In genomic region chr1:85686666-85687065, GRCm38 (mm10) we compare ENCODE assay signal across 24 mouse cellular contexts. TPM values are rescaled to one million over a fixed set of nuclear protein-coding genes. Genes with fewer than 3 reads are reported as not detected.
DNase-seq lines count a peak whose midpoint lies in the region; ATAC-seq and TF ChIP-seq lines count a peak whose summit lies in the region.
"Had no signal": no experiment of that assay in that cellular context is flagged by ENCODE, and none has a peak within 500 bp of the region (broad histone marks: within the 10 kb centered on the region; RNA-seq: fewer than 3 reads in every experiment).

No protein-coding gene starts in this region.

- no peak for TF ChIP-seq POLR2A in thymus, adult 2 months (IDR thresholded peaks at IDR 0.05; ENCODE audit: control insufficient read depth, extremely low read depth, insufficient read depth, low read length, poor library complexity)

- H3K9ac ChIP-seq in midbrain, embryonic 13.5 days (replicated peaks): no peak overlapping the region
- no peak overlapping the region for H3K9ac ChIP-seq in hindbrain, embryonic 11.5 days (ENCODE audit: low read depth, low read length)
- H3K9ac ChIP-seq: forebrain, embryonic 15.5 days; heart, embryonic 15.5 days; kidney, embryonic 15.5 days; limb, embryonic 15.5 days had no signal

- H3K4me1 ChIP-seq in thymus, adult 2 months (replicated peaks; ENCODE audit: control insufficient read depth, insufficient read depth, low read length): peaks cover 18% of the 10 kb centered on the region
- no peaks in the 10 kb centered on the region for H3K4me1 ChIP-seq in midbrain, embryonic 13.5 days (replicated peaks)
- no peaks in the 10 kb centered on the region for H3K4me1 ChIP-seq in hindbrain, embryonic 11.5 days (replicated peaks; ENCODE audit: control insufficient read depth, insufficient read depth, low read length)
- H3K4me1 ChIP-seq: forebrain, embryonic 15.5 days; hindbrain, embryonic 10.5 days; limb, embryonic 15.5 days; midbrain, embryonic 10.5 days had no signal

- H3K4me3 ChIP-seq in thymus, adult 2 months (ENCODE audit: control insufficient read depth, insufficient read depth, low read length): no peak overlapping the region
- no peak overlapping the region for H3K4me3 ChIP-seq in midbrain, embryonic 13.5 days (replicated peaks)
- H3K4me3 ChIP-seq in hindbrain, embryonic 11.5 days (ENCODE audit: low read depth, low read length): no peak overlapping the region
- H3K4me3 ChIP-seq: embryonic facial prominence, embryonic 10.5 days; forebrain, embryonic 15.5 days; heart, embryonic 15.5 days; hindbrain, embryonic 10.5 days; kidney, embryonic 15.5 days; left cerebral cortex, adult 2 months; limb, embryonic 15.5 days; midbrain, embryonic 10.5 days had no signal

- H3K36me3 ChIP-seq in thymus, adult 2 months (ENCODE audit: control insufficient read depth, insufficient read depth, low read length): peaks cover 29% of the 10 kb centered on the region; the same call in 1 of the 2 replicates
- no peaks in the 10 kb centered on the region for H3K36me3 ChIP-seq in midbrain, embryonic 13.5 days
- no peaks in the 10 kb centered on the region for H3K36me3 ChIP-seq in hindbrain, embryonic 11.5 days (ENCODE audit: control insufficient read depth, insufficient read depth, low read length)
- H3K36me3 ChIP-seq: embryonic facial prominence, embryonic 10.5 days; forebrain, embryonic 15.5 days; G1E; heart, embryonic 15.5 days; hindbrain, embryonic 10.5 days; kidney, embryonic 15.5 days; limb, embryonic 15.5 days; midbrain, embryonic 10.5 days had no signal

- H3K4me2 ChIP-seq in midbrain, embryonic 13.5 days (replicated peaks): no peak overlapping the region
- no peak overlapping the region for H3K4me2 ChIP-seq in hindbrain, embryonic 11.5 days (replicated peaks; ENCODE audit: low read depth, low read length)
- H3K4me2 ChIP-seq: forebrain, embryonic 15.5 days; heart, embryonic 15.5 days; kidney, embryonic 15.5 days; limb, embryonic 15.5 days had no signal

- no peak for TF ChIP-seq CTCF in thymus, adult 2 months (IDR thresholded peaks at IDR 0.05; ENCODE audit: borderline replicate concordance, control insufficient read depth, extremely low read depth, insufficient read depth, low read length, poor library complexity)

- H3K27ac ChIP-seq in thymus, adult 2 months (ENCODE audit: control insufficient read depth, insufficient read depth, low read length): peak overlapping the region; percentile 98
- no peak overlapping the region for H3K27ac ChIP-seq in midbrain, embryonic 13.5 days
- no peak overlapping the region for H3K27ac ChIP-seq in hindbrain, embryonic 11.5 days (ENCODE audit: low read depth, low read length)
- H3K27ac ChIP-seq: embryonic facial prominence, embryonic 10.5 days; forebrain, embryonic 15.5 days; heart, embryonic 15.5 days; hindbrain, embryonic 10.5 days; hindbrain, postnatal 0 days; kidney, embryonic 15.5 days; left cerebral cortex, adult 2 months; limb, embryonic 15.5 days; midbrain, embryonic 10.5 days had no signal

- peak; percentile 15 for DNase-seq in A20 (ENCODE audit: low read depth, low spot score)
- DNase-seq in CD4-positive helper T cell, adult 2 months (ENCODE audit: low read depth, low spot score): peak; percentile 67
- DNase-seq in induced T-regulatory cell, adult 2 months (ENCODE audit: low read depth): peak; percentile 81
- peak; percentile 33 for DNase-seq in thymus, adult 2 months
- DNase-seq in hindbrain, embryonic 11.5 days (ENCODE audit: low spot score): no peak
- DNase-seq: adrenal gland, postnatal 25 days; cerebellum, adult 11 months; cerebellum, postnatal 10 days; gastrocnemius, postnatal 10 days; kidney, adult 11 months; left cerebral cortex, postnatal 4 days had no signal

- H3K9me3 ChIP-seq in midbrain, embryonic 13.5 days: no peaks in the 10 kb centered on the region
- no peaks in the 10 kb centered on the region for H3K9me3 ChIP-seq in hindbrain, embryonic 11.5 days (ENCODE audit: control insufficient read depth, low read length)
- H3K9me3 ChIP-seq: embryonic facial prominence, embryonic 10.5 days; forebrain, embryonic 15.5 days; heart, embryonic 15.5 days; hindbrain, embryonic 10.5 days; kidney, embryonic 15.5 days; limb, embryonic 15.5 days; midbrain, embryonic 10.5 days had no signal

- no peaks in the 10 kb centered on the region for H3K27me3 ChIP-seq in thymus, adult 2 months (ENCODE audit: control insufficient read depth, insufficient read depth, low read length)
- no peaks in the 10 kb centered on the region for H3K27me3 ChIP-seq in midbrain, embryonic 13.5 days
- H3K27me3 ChIP-seq in hindbrain, embryonic 11.5 days (ENCODE audit: control insufficient read depth, insufficient read depth, low read length): no peaks in the 10 kb centered on the region
- H3K27me3 ChIP-seq: CH12.LX; forebrain, embryonic 15.5 days; heart, embryonic 15.5 days; kidney, embryonic 15.5 days; limb, embryonic 15.5 days had no signal

- no peak for ATAC-seq in midbrain, embryonic 13.5 days
- no peak for ATAC-seq in cerebellum, adult (ENCODE audit: insufficient number of reproducible peaks, low FRiP score, low TSS enrichment)
- no peak for ATAC-seq in hindbrain, embryonic 11.5 days (ENCODE audit: low FRiP score)
- ATAC-seq: forebrain, embryonic 15.5 days; hindbrain, postnatal 0 days had no signal

- 19% methylated on average over 5 of the region's 5 CpGs for WGBS in thymus, adult 2 months
- 80% methylated on average over 5 of the region's 5 CpGs for WGBS in midbrain, embryonic 13.5 days
- 82% methylated on average over 5 of the region's 5 CpGs for WGBS in hindbrain, embryonic 11.5 days

RNA-seq across cellular contexts. Expression of gene Sp100, which starts 36.9 kb away (rescaled TPM):
- 60.6 and 68.0 TPM in 2 replicates for polyA plus RNA-seq in thymus, adult 2 months (2012; rRNA removed)
- polyA plus RNA-seq in midbrain, embryonic 13.5 days (2015; fragmentation: Nextera tagmentation; extraction: Ambion mirVana): 0.30 and 0.59 TPM in 2 replicates
- polyA plus RNA-seq in hindbrain, embryonic 11.5 days (2014; fragmentation: Nextera tagmentation; extraction: Ambion mirVana): 0.95 and 1.0 TPM in 2 replicates
- polyA plus RNA-seq: G1E had no signal

Comparison
In these comparisons a context has a peak if more than half of its experiments do, and no peak if none do; other contexts are left out.
1. RNA of gene Sp100, which starts 36.9 kb away (polyA plus RNA-seq): 60.6 to 68.0 TPM in thymus, adult 2 months; 0.95 to 1.0 TPM in hindbrain, embryonic 11.5 days and 0.30 to 0.59 TPM in midbrain, embryonic 13.5 days; every median in the first group is over 10 times any median in the second.